Mouse (Mus musculus) induced T-regulatory cell, adult 2 months (primary cell): ENCODE data around the gene Vmn2r7.
"Not testable (repeated sequence)": the region's sequence is repeated elsewhere in the genome, so short reads cannot be mapped to it uniquely, and the experiment has no call there.

Source experiments
- DNase-seq: peaks from one replicate; pipeline ENCODE4 v3.0.0-alpha.2; 2012; ENCODE audit warnings: low read depth

Vmn2r7 gene

GRCm38 (mm10) chr3:64844665-64845064 is at the start of gene Vmn2r7:
Gene Vmn2r7, minus strand, starts transcription at chr3:64844765.
- DNase-seq: not testable (repeated sequence)

- DNase-seq: no peak
Observed at GRCm38 (mm10) chr3:64889725-64890124, 45.2 kb upstream of the Vmn2r7 start.

GRCm38 (mm10) chr3:64878199-64878977 is 33.8 kb upstream of the Vmn2r7 start:
- DNase-seq: no peak

GRCm38 (mm10) chr3:64876669-64877068 is 32.1 kb upstream of the Vmn2r7 start:
- DNase-seq: no peak

GRCm38 (mm10) chr3:64842881-64843280 is 1.7 kb downstream of the Vmn2r7 start:
- no peak for DNase-seq

GRCm38 (mm10) chr3:64842299-64842698 is 2.3 kb downstream of the Vmn2r7 start:
- DNase-seq: peak; percentile 43

- no peak for DNase-seq
Observed at GRCm38 (mm10) chr3:64831134-64831533, 13.4 kb downstream of the Vmn2r7 start.

GRCm38 (mm10) chr3:64791245-64791591 is 53.3 kb downstream of the Vmn2r7 start:
- no peak for DNase-seq

- peak; percentile 35 for DNase-seq
Observed at GRCm38 (mm10) chr3:64790509-64791244, 53.9 kb downstream of the Vmn2r7 start.

GRCm38 (mm10) chr3:64782901-64783300 is 61.7 kb downstream of the Vmn2r7 start:
- no peak for DNase-seq

- no peak for DNase-seq
Observed at GRCm38 (mm10) chr3:64772132-64772531, 72.4 kb downstream of the Vmn2r7 start.

- no peak for DNase-seq
Observed at GRCm38 (mm10) chr3:64756145-64756544, 88.4 kb downstream of the Vmn2r7 start.

GRCm38 (mm10) chr3:64727187-64727970 is 117.2 kb downstream of the Vmn2r7 start:
- DNase-seq: not testable (repeated sequence)

GRCm38 (mm10) chr3:64725736-64726135 is 118.8 kb downstream of the Vmn2r7 start:
- DNase-seq: not testable (repeated sequence)

- not testable (repeated sequence) for DNase-seq
Observed at GRCm38 (mm10) chr3:64676069-64676468, 168.5 kb downstream of the Vmn2r7 start.
